Mouse (Mus musculus) erythroblast, embryonic 14.5 days (primary cell): ENCODE results near the gene Bet1l. TPM values are rescaled to one million over a fixed set of nuclear protein-coding genes. Genes with fewer than 3 reads are reported as not detected.

Experiments
- H3K27me3 ChIP-seq: 2 replicates; pipeline ENCODE4 v1.6.1; 2012; ENCODE audit warnings: inconsistent platforms; ENCODE audit not compliant: control insufficient read depth
- H3K36me3 ChIP-seq: 2 replicates; pipeline ENCODE4 v1.6.1; 2012; ENCODE audit warnings: mild to moderate bottlenecking, inconsistent platforms; ENCODE audit not compliant: control insufficient read depth
- H3K4me1 ChIP-seq: 2 replicates; pipeline ENCODE4 v1.6.1; 2012; ENCODE audit warnings: inconsistent platforms; ENCODE audit not compliant: control insufficient read depth
- H3K4me3 ChIP-seq: replicated peaks from 2 replicates; pipeline ENCODE3; 2012; ENCODE audit warnings: moderate library complexity, mild to moderate bottlenecking, inconsistent platforms
- H3K9me3 ChIP-seq: 2 replicates; pipeline ENCODE4 v1.6.1; 2012; ENCODE audit warnings: low read length, inconsistent platforms, mixed read lengths; ENCODE audit not compliant: control insufficient read depth
- GATA1 ChIP-seq: IDR thresholded peaks from 2 replicates; pipeline ENCODE4 v1.6.1; 2012; ENCODE audit warnings: low read length, inconsistent platforms, mixed read lengths
- TAL1 ChIP-seq: IDR thresholded peaks from 3 replicates; pipeline ENCODE4 v1.6.1; 2012; ENCODE audit warnings: low read length, inconsistent platforms, mixed read lengths
- polyA plus RNA-seq: library from polyadenylated mRNA; stranded (reverse); fragments of >175 nt; gene quantifications from 2 replicates; pipeline ENCODE4 v1.2.3, GENCODE M21; 2012

Gene Bet1l
- polyA plus RNA-seq, 1 experiment: 1.2 TPM

- Histone ChIP-seq H3K4me3 (no peak overlapping the region), H3K36me3 (no peaks in the 10 kb centered on the region), H3K9me3 (no peaks in the 10 kb centered on the region), H3K4me1 (peaks cover 10% of the 10 kb centered on the region), H3K27me3 (peaks cover 36% of the 10 kb centered on the region)
- TF ChIP-seq GATA1 (no peak), TAL1 (no peak)
These were observed 17.8 kb downstream of the Bet1l start for GRCm38 (mm10) chr7:140839556-140839955.

GRCm38 (mm10) chr7:140836243-140837115, 20.9 kb downstream of the Bet1l start:
- H3K27me3 ChIP-seq: peaks cover 19% of the 10 kb centered on the region
- H3K36me3 ChIP-seq: no peaks in the 10 kb centered on the region
- peaks cover 10% of the 10 kb centered on the region for H3K4me1 ChIP-seq
- H3K9me3 ChIP-seq: no peaks in the 10 kb centered on the region
- TF ChIP-seq TAL1 (no peak), GATA1 (no peak)
- no peak overlapping the region for H3K4me3 ChIP-seq

- peaks cover 10% of the 10 kb centered on the region for H3K4me1 ChIP-seq
- H3K9me3 ChIP-seq: no peaks in the 10 kb centered on the region
- H3K27me3 ChIP-seq: peaks cover 13% of the 10 kb centered on the region
- H3K4me3 ChIP-seq: no peak overlapping the region
- no peaks in the 10 kb centered on the region for H3K36me3 ChIP-seq
- TF ChIP-seq TAL1 (no peak), GATA1 (no peak)
These were observed 21.7 kb downstream of the Bet1l start for GRCm38 (mm10) chr7:140835758-140836087.

- TF ChIP-seq TAL1 (no peak), GATA1 (no peak)
- Histone ChIP-seq H3K9me3 (no peaks in the 10 kb centered on the region), H3K36me3 (no peaks in the 10 kb centered on the region), H3K27me3 (peaks cover 8% of the 10 kb centered on the region), H3K4me1 (peaks cover 10% of the 10 kb centered on the region), H3K4me3 (peak within 1 kb of the TSS; percentile 21)
These were observed 22.2 kb downstream of the Bet1l start, which contains the start of gene Urah for GRCm38 (mm10) chr7:140834968-140835757. TSS of gene Urah (plus strand) at chr7:140835018.

GRCm38 (mm10) chr7:140833341-140833740, 24.0 kb downstream of the Bet1l start:
- peaks cover 10% of the 10 kb centered on the region for H3K4me1 ChIP-seq
- H3K9me3 ChIP-seq: no peaks in the 10 kb centered on the region
- H3K36me3 ChIP-seq: no peaks in the 10 kb centered on the region
- no peak overlapping the region for H3K4me3 ChIP-seq
- peaks cover 2% of the 10 kb centered on the region for H3K27me3 ChIP-seq
- TF ChIP-seq TAL1 (no peak), GATA1 (no peak)

- peaks cover 10% of the 10 kb centered on the region for H3K4me1 ChIP-seq
- H3K27me3 ChIP-seq: no peaks in the 10 kb centered on the region; the same call in 1 of the 2 replicates
- no peaks in the 10 kb centered on the region for H3K9me3 ChIP-seq
- no peak for TF ChIP-seq TAL1
- TF ChIP-seq GATA1: no peak
- no peak overlapping the region for H3K4me3 ChIP-seq
- no peaks in the 10 kb centered on the region for H3K36me3 ChIP-seq
These were observed 25.9 kb downstream of the Bet1l start for GRCm38 (mm10) chr7:140831447-140831846.

- no peak overlapping the region for H3K4me3 ChIP-seq
- TF ChIP-seq GATA1 (no peak), TAL1 (no peak)
- no peaks in the 10 kb centered on the region for H3K9me3 ChIP-seq
These were observed 29.1 kb downstream of the Bet1l start for GRCm38 (mm10) chr7:140828171-140828881.

GRCm38 (mm10) chr7:140822731-140823130, 34.6 kb downstream of the Bet1l start:
- TF ChIP-seq TAL1: no peak
- no peak for TF ChIP-seq GATA1
- Histone ChIP-seq H3K4me3 (no peak overlapping the region), H3K27me3 (peaks cover 4% of the 10 kb centered on the region; the same call in 1 of the 2 replicates), H3K36me3 (no peaks in the 10 kb centered on the region), H3K4me1 (peaks cover 7% of the 10 kb centered on the region), H3K9me3 (no peaks in the 10 kb centered on the region)

More at GRCm38 (mm10) chr7:140828171-140828881, 29.1 kb downstream of the Bet1l start:
- Histone ChIP-seq H3K36me3 (no peaks in the 10 kb centered on the region), H3K27me3 (no peaks in the 10 kb centered on the region; the same call in 1 of the 2 replicates), H3K4me1 (no peaks in the 10 kb centered on the region)
